Mouse (Mus musculus): ENCODE data around the gene Arhgef1. TPM values are rescaled to one million over a fixed set of nuclear protein-coding genes. Genes with fewer than 3 reads are reported as not detected.

Gene Arhgef1
- polyA plus RNA-seq, 1 experiment from 2014 or later = 91.2 TPM

DNA sequence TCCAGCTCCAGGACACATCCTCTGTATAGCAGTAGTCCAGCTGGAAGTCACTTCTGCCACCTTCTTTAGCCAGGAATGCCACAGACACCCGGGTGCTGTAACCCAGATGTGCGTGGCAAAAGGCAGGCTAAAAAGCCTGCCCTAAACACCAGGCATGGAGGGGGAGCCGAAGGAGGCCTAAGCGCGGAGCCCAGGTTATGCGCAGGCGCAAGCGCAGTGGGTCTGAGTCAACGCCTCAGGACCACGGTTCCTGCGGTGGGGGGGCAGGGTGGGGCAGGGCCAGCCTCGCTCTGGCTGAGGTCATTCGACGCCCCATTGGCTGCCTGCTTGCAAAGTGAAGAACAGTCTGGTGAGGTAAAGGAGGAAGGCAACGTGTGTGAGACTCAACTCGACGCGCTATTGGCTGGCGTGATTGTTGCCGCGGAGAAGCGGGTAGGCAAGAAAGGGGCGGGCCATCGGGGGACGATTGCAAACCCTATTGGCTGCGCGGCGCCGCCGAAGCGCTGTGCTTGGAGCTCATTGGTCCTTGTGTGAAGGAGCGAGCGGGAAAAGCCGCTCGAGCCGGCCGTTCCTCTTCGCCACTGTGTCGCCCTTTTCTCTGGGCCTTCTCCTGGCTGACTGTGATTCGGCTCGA, 33.1 kb upstream of the Arhgef1 start, which contains the start of the genes Lypd4 and Dmrtc2:
Gene Lypd4 (minus strand): TSS at position 410 of the 634 bp plus-strand sequence.
Gene Dmrtc2 (plus strand): TSS at position 526 of the 634 bp plus-strand sequence.
- H3K9me3 ChIP-seq (ENCODE audit: control insufficient read depth, low read length) = no peaks in the 10 kb centered on the region
- H3K36me3 ChIP-seq (ENCODE audit: control insufficient read depth, insufficient read depth, low read length) = no peaks in the 10 kb centered on the region
- H3K27ac ChIP-seq (ENCODE audit: low read depth, low read length) = no peak within 1 kb of the TSS
- H3K4me3 ChIP-seq (ENCODE audit: low read length) = no peak within 1 kb of the TSS
- 59% methylated on average over 39 of the region's 41 CpGs for WGBS
- H3K27me3 ChIP-seq (ENCODE audit: control insufficient read depth, insufficient read depth, low read length) = no peaks in the 10 kb centered on the region
- no peaks in the 10 kb centered on the region for H3K4me1 ChIP-seq (ENCODE audit: control insufficient read depth, insufficient read depth, low read length)
- no peak for ATAC-seq (ENCODE audit: low FRiP score, low TSS enrichment)
- no peak within 1 kb of the TSS for H3K4me2 ChIP-seq (replicated peaks; ENCODE audit: low read depth, low read length)
- no peak within 1 kb of the TSS for H3K9ac ChIP-seq (ENCODE audit: low read depth, low read length)

- Histone ChIP-seq H3K9ac (ENCODE audit: low read depth, low read length) (no peak overlapping the region), H3K36me3 (ENCODE audit: control insufficient read depth, insufficient read depth, low read length) (no peaks in the 10 kb centered on the region), H3K9me3 (ENCODE audit: control insufficient read depth, low read length) (no peaks in the 10 kb centered on the region), H3K4me2 (replicated peaks; ENCODE audit: low read depth, low read length) (no peak overlapping the region), H3K27me3 (ENCODE audit: control insufficient read depth, insufficient read depth, low read length) (no peaks in the 10 kb centered on the region), H3K27ac (ENCODE audit: low read depth, low read length) (no peak overlapping the region), H3K4me1 (ENCODE audit: control insufficient read depth, insufficient read depth, low read length) (no peaks in the 10 kb centered on the region), H3K4me3 (ENCODE audit: low read length) (no peak overlapping the region)
- WGBS = 74% methylated on average over 3 of the region's 3 CpGs
- no peak for ATAC-seq (ENCODE audit: low FRiP score, low TSS enrichment)
Observed at GRCm38 (mm10) chr7:24877588-24877987, 25.1 kb upstream of the Arhgef1 start.

GRCm38 (mm10) chr7:24879620-24880019, 23.1 kb upstream of the Arhgef1 start:
- WGBS = 30% methylated on average over 2 of the region's 2 CpGs
- no peaks in the 10 kb centered on the region for H3K27me3 ChIP-seq (ENCODE audit: control insufficient read depth, insufficient read depth, low read length)
- H3K4me3 ChIP-seq (ENCODE audit: low read length) = no peak overlapping the region
- H3K4me1 ChIP-seq (ENCODE audit: control insufficient read depth, insufficient read depth, low read length) = no peaks in the 10 kb centered on the region
- no peaks in the 10 kb centered on the region for H3K9me3 ChIP-seq (ENCODE audit: control insufficient read depth, low read length)
- H3K9ac ChIP-seq (ENCODE audit: low read depth, low read length) = no peak overlapping the region
- no peak overlapping the region for H3K27ac ChIP-seq (ENCODE audit: low read depth, low read length)
- H3K4me2 ChIP-seq (replicated peaks; ENCODE audit: low read depth, low read length) = no peak overlapping the region
- H3K36me3 ChIP-seq (ENCODE audit: control insufficient read depth, insufficient read depth, low read length) = no peaks in the 10 kb centered on the region
- ATAC-seq (ENCODE audit: low FRiP score, low TSS enrichment) = no peak

DNA sequence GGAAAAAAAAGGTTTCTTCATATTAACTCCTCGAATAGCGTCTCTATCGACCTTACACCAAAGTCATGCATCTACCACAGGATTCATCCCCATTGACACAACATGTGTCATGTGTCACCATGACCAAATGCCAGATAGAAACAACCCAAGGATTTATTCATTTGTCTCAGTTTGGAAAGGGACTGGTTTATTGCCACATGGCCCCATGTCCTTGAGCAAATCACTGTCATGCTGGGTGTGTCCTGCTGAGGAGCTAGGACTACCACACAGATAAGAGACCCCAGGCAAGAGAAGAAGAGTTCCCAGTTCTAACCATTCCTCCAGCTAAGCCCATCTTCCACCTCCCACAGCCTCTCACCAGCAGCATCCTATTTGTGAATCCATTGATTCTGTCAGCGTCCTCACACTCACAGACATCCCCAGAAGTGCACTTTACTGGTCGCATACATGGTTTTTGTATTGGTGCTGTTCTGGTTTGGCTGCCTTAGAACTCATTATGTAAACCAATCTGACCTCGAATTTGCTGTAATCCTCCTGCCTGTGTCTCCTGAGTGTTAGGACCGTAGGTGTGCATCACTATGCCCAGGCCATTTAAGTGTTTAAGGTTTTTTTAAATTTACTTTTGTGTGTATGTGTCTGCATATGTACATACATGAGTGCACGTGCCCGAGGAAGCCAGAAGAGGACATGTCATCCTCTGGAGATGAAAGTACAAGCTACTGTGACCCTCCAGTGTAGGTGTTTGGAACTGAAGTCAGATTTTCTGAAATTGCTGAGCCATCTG, 20.1 kb upstream of the Arhgef1 start:
- Histone ChIP-seq H3K4me1 (ENCODE audit: control insufficient read depth, insufficient read depth, low read length) (peaks cover 23% of the 10 kb centered on the region), H3K36me3 (ENCODE audit: control insufficient read depth, insufficient read depth, low read length) (peaks cover 21% of the 10 kb centered on the region), H3K4me3 (ENCODE audit: low read length) (no peak overlapping the region), H3K9me3 (ENCODE audit: control insufficient read depth, low read length) (no peaks in the 10 kb centered on the region), H3K27ac (ENCODE audit: low read depth, low read length) (no peak overlapping the region), H3K27me3 (ENCODE audit: control insufficient read depth, insufficient read depth, low read length) (no peaks in the 10 kb centered on the region), H3K4me2 (replicated peaks; ENCODE audit: low read depth, low read length) (no peak overlapping the region), H3K9ac (ENCODE audit: low read depth, low read length) (no peak overlapping the region)
- whole genome bisulfite sequencing = 92% methylated on average over 9 of the region's 9 CpGs
- ATAC-seq (ENCODE audit: low FRiP score, low TSS enrichment) = no peak

DNA sequence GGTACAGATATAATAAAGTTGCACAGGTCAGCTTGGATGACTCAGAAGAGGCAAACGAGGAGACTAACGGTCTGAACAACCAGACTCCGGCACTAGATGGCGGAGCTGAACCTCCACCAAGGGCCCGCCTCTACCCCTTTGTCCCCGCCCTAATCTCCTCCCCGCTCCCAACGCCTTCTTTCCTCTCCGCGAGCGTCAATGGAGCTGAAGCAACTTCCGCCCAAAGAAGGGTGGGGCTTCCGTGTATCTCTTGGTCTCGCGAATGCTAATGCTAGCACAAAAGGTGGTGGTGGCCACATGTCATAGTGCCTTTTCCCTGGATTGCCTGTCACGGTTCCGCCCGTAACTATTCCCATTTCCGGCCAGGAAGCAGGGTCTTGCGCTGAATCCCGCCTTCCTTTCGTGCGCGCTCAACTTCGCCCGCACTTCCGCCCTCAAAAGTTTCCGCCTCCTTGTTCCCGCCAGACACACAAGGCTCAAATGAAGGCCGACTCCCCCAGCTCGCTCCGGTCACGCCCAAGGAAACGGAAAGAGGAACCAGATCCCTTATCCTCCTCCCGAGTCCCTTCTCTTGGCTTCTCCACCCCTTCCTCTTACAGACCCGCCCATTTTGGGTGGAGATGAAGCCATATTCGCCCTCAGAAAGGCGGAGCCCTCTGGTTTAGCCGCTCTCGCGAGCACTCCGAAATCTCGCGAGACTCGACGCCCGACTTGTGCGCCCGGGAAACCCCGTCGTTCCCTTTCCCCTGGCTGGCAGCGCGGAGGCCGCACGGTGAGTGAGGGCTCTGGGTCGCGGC, 18.6 kb upstream of the Arhgef1 start, which contains the start of gene Rps19:
Gene Rps19 (plus strand): TSS at position 476 of the 797 bp plus-strand sequence.
- Histone ChIP-seq H3K9ac (ENCODE audit: low read depth, low read length) (peak within 1 kb of the TSS; percentile 100), H3K36me3 (ENCODE audit: control insufficient read depth, insufficient read depth, low read length) (peaks cover 36% of the 10 kb centered on the region), H3K4me3 (ENCODE audit: low read length) (peak within 1 kb of the TSS; percentile 90), H3K4me2 (replicated peaks; ENCODE audit: low read depth, low read length) (peak within 1 kb of the TSS; percentile 65), H3K4me1 (ENCODE audit: control insufficient read depth, insufficient read depth, low read length) (peaks cover 31% of the 10 kb centered on the region), H3K9me3 (ENCODE audit: control insufficient read depth, low read length) (no peaks in the 10 kb centered on the region), H3K27me3 (ENCODE audit: control insufficient read depth, insufficient read depth, low read length) (no peaks in the 10 kb centered on the region), H3K27ac (ENCODE audit: low read depth, low read length) (peak within 1 kb of the TSS; percentile 89)
- WGBS = under 1% methylated on average over 57 of the region's 57 CpGs
- peak; percentile 94 for ATAC-seq (ENCODE audit: low FRiP score, low TSS enrichment)

- Histone ChIP-seq H3K4me1 (ENCODE audit: control insufficient read depth, insufficient read depth, low read length) (peaks cover 32% of the 10 kb centered on the region), H3K9me3 (ENCODE audit: control insufficient read depth, low read length) (no peaks in the 10 kb centered on the region), H3K4me3 (ENCODE audit: low read length) (peak overlapping the region; percentile 90), H3K27me3 (ENCODE audit: control insufficient read depth, insufficient read depth, low read length) (no peaks in the 10 kb centered on the region), H3K36me3 (ENCODE audit: control insufficient read depth, insufficient read depth, low read length) (peaks cover 43% of the 10 kb centered on the region), H3K27ac (ENCODE audit: low read depth, low read length) (peak overlapping the region; percentile 89), H3K4me2 (replicated peaks; ENCODE audit: low read depth, low read length) (peak overlapping the region; percentile 65), H3K9ac (ENCODE audit: low read depth, low read length) (peak overlapping the region; percentile 100)
- WGBS = under 1% methylated on average over 47 of the region's 47 CpGs
- ATAC-seq (ENCODE audit: low FRiP score, low TSS enrichment) = peak; percentile 2; the same call in 1 of the 2 replicates
Observed at GRCm38 (mm10) chr7:24884693-24885291, 17.9 kb upstream of the Arhgef1 start.

DNA sequence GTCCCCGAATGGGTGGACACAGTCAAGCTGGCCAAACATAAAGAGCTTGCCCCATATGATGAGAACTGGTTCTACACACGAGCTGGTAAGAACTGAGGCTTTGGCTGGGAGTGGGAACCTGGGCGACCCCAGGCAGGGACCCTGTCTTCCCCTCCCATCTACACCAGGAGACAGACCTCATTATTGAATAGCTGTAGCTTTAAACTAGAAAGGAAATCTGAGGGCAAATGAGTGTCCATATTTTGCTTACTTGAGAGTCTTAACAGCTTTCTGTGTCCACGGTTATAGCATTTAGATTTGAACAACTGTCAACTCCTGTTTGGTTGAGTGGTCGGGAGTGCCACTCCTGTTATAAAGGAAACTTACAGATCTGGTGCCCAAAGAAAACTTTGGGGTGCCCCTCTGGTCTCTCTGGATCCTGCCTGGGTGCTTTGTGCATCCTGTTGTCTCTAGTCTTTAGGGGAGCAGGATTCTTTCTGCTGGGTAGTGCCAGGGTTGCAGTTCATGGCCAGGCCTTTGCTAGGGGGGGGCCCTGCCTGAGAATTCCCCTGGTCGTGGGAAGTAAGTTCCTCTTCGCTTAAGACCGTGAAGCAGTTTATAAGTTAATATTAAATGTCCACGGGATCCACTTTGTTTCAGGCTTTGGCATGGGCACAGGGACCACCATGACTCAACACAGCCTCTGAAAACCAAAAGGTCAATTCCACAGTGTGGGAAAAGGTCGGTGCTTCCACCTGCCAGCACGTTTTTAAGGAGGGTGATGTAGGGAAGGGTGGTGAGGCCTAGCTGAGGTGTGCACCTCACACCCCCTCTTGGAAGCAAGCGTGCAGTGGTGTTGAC, 17.0 kb upstream of the Arhgef1 start:
- no peaks in the 10 kb centered on the region for H3K9me3 ChIP-seq (ENCODE audit: control insufficient read depth, low read length)
- peak overlapping the region; percentile 89; the same call in 1 of the 2 replicates for H3K27ac ChIP-seq (ENCODE audit: low read depth, low read length)
- H3K9ac ChIP-seq (ENCODE audit: low read depth, low read length) = peak overlapping the region; percentile 100
- H3K4me3 ChIP-seq (ENCODE audit: low read length) = peak overlapping the region; percentile 90
- ATAC-seq (ENCODE audit: low FRiP score, low TSS enrichment) = no peak
- peaks cover 32% of the 10 kb centered on the region for H3K4me1 ChIP-seq (ENCODE audit: control insufficient read depth, insufficient read depth, low read length)
- peaks cover 51% of the 10 kb centered on the region for H3K36me3 ChIP-seq (ENCODE audit: control insufficient read depth, insufficient read depth, low read length)
- H3K27me3 ChIP-seq (ENCODE audit: control insufficient read depth, insufficient read depth, low read length) = no peaks in the 10 kb centered on the region
- 33% methylated on average over 12 of the region's 12 CpGs for WGBS
- H3K4me2 ChIP-seq (replicated peaks; ENCODE audit: low read depth, low read length) = peak overlapping the region; percentile 65

DNA sequence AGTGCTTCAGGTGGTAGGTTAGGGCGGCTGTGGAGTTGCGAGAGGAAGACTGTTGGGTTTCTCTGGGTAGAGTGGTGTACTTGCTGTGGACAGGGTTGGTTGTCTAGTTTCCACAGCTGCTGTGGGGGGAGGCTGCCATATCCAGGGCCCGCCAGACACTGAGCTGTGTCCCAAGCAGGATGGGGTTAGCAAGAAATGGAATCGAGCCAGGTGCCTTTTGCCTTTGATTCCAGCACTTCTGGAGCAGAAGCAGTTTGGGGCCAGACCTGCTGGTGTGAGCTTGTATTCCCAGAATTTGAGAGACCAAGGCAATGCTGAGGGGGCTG, 16.4 kb upstream of the Arhgef1 start:
- Histone ChIP-seq H3K9ac (ENCODE audit: low read depth, low read length) (peak overlapping the region; percentile 100), H3K4me2 (replicated peaks; ENCODE audit: low read depth, low read length) (peak overlapping the region; percentile 65), H3K27me3 (ENCODE audit: control insufficient read depth, insufficient read depth, low read length) (no peaks in the 10 kb centered on the region), H3K9me3 (ENCODE audit: control insufficient read depth, low read length) (no peaks in the 10 kb centered on the region), H3K4me1 (ENCODE audit: control insufficient read depth, insufficient read depth, low read length) (peaks cover 32% of the 10 kb centered on the region), H3K4me3 (ENCODE audit: low read length) (peak overlapping the region; percentile 90), H3K36me3 (ENCODE audit: control insufficient read depth, insufficient read depth, low read length) (peaks cover 57% of the 10 kb centered on the region), H3K27ac (ENCODE audit: low read depth, low read length) (peak overlapping the region; percentile 53; the same call in 1 of the 2 replicates)
- 61% methylated on average over 4 of the region's 4 CpGs for WGBS
- no peak for ATAC-seq (ENCODE audit: low FRiP score, low TSS enrichment)

Measured in kidney, embryonic 14.5 days (tissue).